Mouse (Mus musculus): ENCODE data around the gene Dhrs1. TPM values are rescaled to one million over a fixed set of nuclear protein-coding genes. Genes with fewer than 3 reads are reported as not detected.

The Dhrs1 gene
- polyA plus RNA-seq, 1 experiment from 2014 or later = 75.9 TPM

- Histone ChIP-seq H3K27me3 (ENCODE audit: control insufficient read depth, insufficient read depth, low read length) (no peaks in the 10 kb centered on the region; the same call in none of the 2 replicates), H3K9me3 (replicated peaks; ENCODE audit: control insufficient read depth, low read length) (no peaks in the 10 kb centered on the region), H3K36me3 (replicated peaks; ENCODE audit: control insufficient read depth, insufficient read depth, low read depth, low read length) (no peaks in the 10 kb centered on the region), H3K27ac (replicated peaks; ENCODE audit: low read depth, low read length) (peak overlapping the region; percentile 5), H3K4me2 (ENCODE audit: low read depth, low read length) (peak overlapping the region; percentile 86), H3K9ac (replicated peaks; ENCODE audit: low read length) (peak overlapping the region; percentile 65), H3K4me1 (ENCODE audit: control insufficient read depth, insufficient read depth, low read length) (peaks cover 3% of the 10 kb centered on the region; the same call in 1 of the 2 replicates), H3K4me3 (ENCODE audit: low read depth, low read length) (peak overlapping the region; percentile 46)
- ATAC-seq (replicated peaks; ENCODE audit: insufficient number of reproducible peaks, low FRiP score, low TSS enrichment, low read depth) (0 out of 2 replicates have a peak, but pooled peaks have one; percentile 2), DNase-seq (ENCODE audit: low spot score) (peak; percentile 90)
- under 1% methylated on average over 30 of the region's 31 CpGs for WGBS
Observed at GRCm38 (mm10) chr14:55783171-55783957, 37.9 kb upstream of the Dhrs1 start.

- 0 out of 2 replicates have a peak overlapping the region, but pooled peaks have one; percentile 1 for H3K9ac ChIP-seq (replicated peaks; ENCODE audit: low read length)
- ATAC-seq (replicated peaks; ENCODE audit: insufficient number of reproducible peaks, low FRiP score, low TSS enrichment, low read depth) = no peak
- DNase-seq (ENCODE audit: low spot score) = no peak
- H3K36me3 ChIP-seq (replicated peaks; ENCODE audit: control insufficient read depth, insufficient read depth, low read depth, low read length) = no peaks in the 10 kb centered on the region
- H3K4me2 ChIP-seq (ENCODE audit: low read depth, low read length) = peak overlapping the region; percentile 86
- no peaks in the 10 kb centered on the region for H3K9me3 ChIP-seq (replicated peaks; ENCODE audit: control insufficient read depth, low read length)
- WGBS = 32% methylated on average over 9 of the region's 9 CpGs
- no peaks in the 10 kb centered on the region; the same call in 1 of the 2 replicates for H3K27me3 ChIP-seq (ENCODE audit: control insufficient read depth, insufficient read depth, low read length)
- peak overlapping the region; percentile 46 for H3K4me3 ChIP-seq (ENCODE audit: low read depth, low read length)
- H3K27ac ChIP-seq (replicated peaks; ENCODE audit: low read depth, low read length) = no peak overlapping the region; the same call in 1 of the 2 replicates
- peaks cover 3% of the 10 kb centered on the region; the same call in 1 of the 2 replicates for H3K4me1 ChIP-seq (ENCODE audit: control insufficient read depth, insufficient read depth, low read length)
Observed at GRCm38 (mm10) chr14:55782361-55782960, 37.0 kb upstream of the Dhrs1 start.

- H3K9me3 ChIP-seq (replicated peaks; ENCODE audit: control insufficient read depth, low read length) = no peaks in the 10 kb centered on the region
- ATAC-seq (replicated peaks; ENCODE audit: insufficient number of reproducible peaks, low FRiP score, low TSS enrichment, low read depth) (peak; percentile 36; the same call in 1 of the 2 replicates), DNase-seq (ENCODE audit: low spot score) (peak; percentile 91)
- peak overlapping the region; percentile 19 for H3K4me2 ChIP-seq (ENCODE audit: low read depth, low read length)
- H3K27me3 ChIP-seq (ENCODE audit: control insufficient read depth, insufficient read depth, low read length) = no peaks in the 10 kb centered on the region; the same call in 1 of the 2 replicates
- peaks cover 3% of the 10 kb centered on the region; the same call in 1 of the 2 replicates for H3K4me1 ChIP-seq (ENCODE audit: control insufficient read depth, insufficient read depth, low read length)
- no peak overlapping the region for H3K4me3 ChIP-seq (ENCODE audit: low read depth, low read length)
- WGBS = 11% methylated on average over 14 of the region's 14 CpGs
- H3K27ac ChIP-seq (replicated peaks; ENCODE audit: low read depth, low read length) = no peak overlapping the region
- no peaks in the 10 kb centered on the region for H3K36me3 ChIP-seq (replicated peaks; ENCODE audit: control insufficient read depth, insufficient read depth, low read depth, low read length)
- H3K9ac ChIP-seq (replicated peaks; ENCODE audit: low read length) = no peak overlapping the region
Observed at GRCm38 (mm10) chr14:55781310-55781709, 35.8 kb upstream of the Dhrs1 start.

GRCm38 (mm10) chr14:55780736-55781135 lies 35.2 kb upstream of the Dhrs1 start:
- no peak overlapping the region for H3K27ac ChIP-seq (replicated peaks; ENCODE audit: low read depth, low read length)
- no peaks in the 10 kb centered on the region for H3K9me3 ChIP-seq (replicated peaks; ENCODE audit: control insufficient read depth, low read length)
- H3K4me2 ChIP-seq (ENCODE audit: low read depth, low read length) = no peak overlapping the region
- H3K9ac ChIP-seq (replicated peaks; ENCODE audit: low read length) = no peak overlapping the region
- ATAC-seq (replicated peaks; ENCODE audit: insufficient number of reproducible peaks, low FRiP score, low TSS enrichment, low read depth) (no peak), DNase-seq (ENCODE audit: low spot score) (no peak)
- 79% methylated on average over 11 of the region's 11 CpGs for WGBS
- no peak overlapping the region for H3K4me3 ChIP-seq (ENCODE audit: low read depth, low read length)
- H3K36me3 ChIP-seq (replicated peaks; ENCODE audit: control insufficient read depth, insufficient read depth, low read depth, low read length) = no peaks in the 10 kb centered on the region
- H3K27me3 ChIP-seq (ENCODE audit: control insufficient read depth, insufficient read depth, low read length) = no peaks in the 10 kb centered on the region; the same call in 1 of the 2 replicates
- peaks cover 3% of the 10 kb centered on the region; the same call in 1 of the 2 replicates for H3K4me1 ChIP-seq (ENCODE audit: control insufficient read depth, insufficient read depth, low read length)

GRCm38 (mm10) chr14:55779656-55780055 lies 34.2 kb upstream of the Dhrs1 start:
- ATAC-seq (replicated peaks; ENCODE audit: insufficient number of reproducible peaks, low FRiP score, low TSS enrichment, low read depth) (no peak), DNase-seq (ENCODE audit: low spot score) (no peak)
- no peaks in the 10 kb centered on the region for H3K36me3 ChIP-seq (replicated peaks; ENCODE audit: control insufficient read depth, insufficient read depth, low read depth, low read length)
- H3K27ac ChIP-seq (replicated peaks; ENCODE audit: low read depth, low read length) = no peak overlapping the region
- no peaks in the 10 kb centered on the region for H3K9me3 ChIP-seq (replicated peaks; ENCODE audit: control insufficient read depth, low read length)
- 66% methylated on average over 16 of the region's 16 CpGs for WGBS
- no peak overlapping the region for H3K4me3 ChIP-seq (ENCODE audit: low read depth, low read length)
- peaks cover 3% of the 10 kb centered on the region; the same call in 1 of the 2 replicates for H3K4me1 ChIP-seq (ENCODE audit: control insufficient read depth, insufficient read depth, low read length)
- H3K9ac ChIP-seq (replicated peaks; ENCODE audit: low read length) = 0 out of 2 replicates have a peak overlapping the region, but pooled peaks have one; percentile 18
- H3K27me3 ChIP-seq (ENCODE audit: control insufficient read depth, insufficient read depth, low read length) = no peaks in the 10 kb centered on the region; the same call in 1 of the 2 replicates
- no peak overlapping the region for H3K4me2 ChIP-seq (ENCODE audit: low read depth, low read length)

GRCm38 (mm10) chr14:55778686-55779085 lies 33.2 kb upstream of the Dhrs1 start:
- 88% methylated on average over 15 of the region's 15 CpGs for WGBS
- H3K4me1 ChIP-seq (ENCODE audit: control insufficient read depth, insufficient read depth, low read length) = peaks cover 3% of the 10 kb centered on the region; the same call in 1 of the 2 replicates
- no peaks in the 10 kb centered on the region for H3K9me3 ChIP-seq (replicated peaks; ENCODE audit: control insufficient read depth, low read length)
- no peaks in the 10 kb centered on the region for H3K27me3 ChIP-seq (ENCODE audit: control insufficient read depth, insufficient read depth, low read length)
- no peak overlapping the region for H3K9ac ChIP-seq (replicated peaks; ENCODE audit: low read length)
- no peak overlapping the region for H3K27ac ChIP-seq (replicated peaks; ENCODE audit: low read depth, low read length)
- ATAC-seq (replicated peaks; ENCODE audit: insufficient number of reproducible peaks, low FRiP score, low TSS enrichment, low read depth) (no peak), DNase-seq (ENCODE audit: low spot score) (no peak)
- no peak overlapping the region for H3K4me3 ChIP-seq (ENCODE audit: low read depth, low read length)
- H3K4me2 ChIP-seq (ENCODE audit: low read depth, low read length) = no peak overlapping the region
- no peaks in the 10 kb centered on the region for H3K36me3 ChIP-seq (replicated peaks; ENCODE audit: control insufficient read depth, insufficient read depth, low read depth, low read length)

- H3K4me3 ChIP-seq (ENCODE audit: low read depth, low read length) = no peak overlapping the region
- ATAC-seq (replicated peaks; ENCODE audit: insufficient number of reproducible peaks, low FRiP score, low TSS enrichment, low read depth) = no peak
- H3K27ac ChIP-seq (replicated peaks; ENCODE audit: low read depth, low read length) = no peak overlapping the region
- DNase-seq (ENCODE audit: low spot score) = no peak
- no peaks in the 10 kb centered on the region for H3K36me3 ChIP-seq (replicated peaks; ENCODE audit: control insufficient read depth, insufficient read depth, low read depth, low read length)
- no peaks in the 10 kb centered on the region for H3K9me3 ChIP-seq (replicated peaks; ENCODE audit: control insufficient read depth, low read length)
- no peak overlapping the region for H3K4me2 ChIP-seq (ENCODE audit: low read depth, low read length)
- H3K27me3 ChIP-seq (ENCODE audit: control insufficient read depth, insufficient read depth, low read length) = no peaks in the 10 kb centered on the region
- peaks cover 3% of the 10 kb centered on the region; the same call in 1 of the 2 replicates for H3K4me1 ChIP-seq (ENCODE audit: control insufficient read depth, insufficient read depth, low read length)
- 92% methylated on average over 11 of the region's 11 CpGs for WGBS
- no peak overlapping the region for H3K9ac ChIP-seq (replicated peaks; ENCODE audit: low read length)
Observed at GRCm38 (mm10) chr14:55777806-55778205, 32.3 kb upstream of the Dhrs1 start.

All from embryonic facial prominence, embryonic 11.5 days (tissue).